Mouse (Mus musculus) heart, embryonic 11.5 days (tissue): ENCODE data around the gene Phf19. TPM values are rescaled to one million over a fixed set of nuclear protein-coding genes. Genes with fewer than 3 reads are reported as not detected.

Experiments
- ATAC-seq: fragments of 200-750 bp; cut with Nextera tagmentation; replicated peaks from 2 replicates; pipeline ENCODE4 v1.8.0; 2017; ENCODE audit warnings: moderate library complexity; ENCODE audit not compliant: insufficient number of reproducible peaks, low FRiP score, low TSS enrichment
- H3K27ac ChIP-seq: fragments of 300-500 bp; sonication (generic); 2 replicates; pipeline ENCODE4 v1.5.1; 2014; ENCODE audit warnings: mild to moderate bottlenecking, low read depth, low read length
- H3K27me3 ChIP-seq: fragments of 300-500 bp; sonication (generic); 2 replicates; pipeline ENCODE4 v1.6.1; 2014; ENCODE audit warnings: mild to moderate bottlenecking, low read length, mixed read lengths; ENCODE audit not compliant: control insufficient read depth, insufficient read depth
- H3K36me3 ChIP-seq: fragments of 300-500 bp; sonication (generic); 2 replicates; pipeline ENCODE4 v1.6.1; 2014; ENCODE audit warnings: mild to moderate bottlenecking, low read length, moderate library complexity, mixed read lengths; ENCODE audit not compliant: control insufficient read depth, insufficient read depth
- H3K4me1 ChIP-seq: fragments of 300-500 bp; sonication (generic); 2 replicates; pipeline ENCODE4 v1.6.1; 2014; ENCODE audit warnings: low read length; ENCODE audit not compliant: control insufficient read depth, insufficient read depth
- H3K4me2 ChIP-seq: fragments of 300-500 bp; sonication (generic); 2 replicates; pipeline ENCODE4 v1.6.1; 2014; ENCODE audit warnings: mild to moderate bottlenecking, moderate library complexity
- H3K4me3 ChIP-seq: fragments of 300-500 bp; sonication (generic); 2 replicates; pipeline ENCODE4 v1.5.1; 2014; ENCODE audit warnings: low read depth, low read length
- H3K9ac ChIP-seq: fragments of 300-500 bp; sonication (generic); 2 replicates; pipeline ENCODE4 v1.6.1; 2014; ENCODE audit warnings: mild to moderate bottlenecking, low read depth, low read length, moderate library complexity
- H3K9me3 ChIP-seq: fragments of 300-500 bp; sonication (generic); replicated peaks from 2 replicates; pipeline ENCODE4 v1.6.1; 2016; ENCODE audit warnings: low read length; ENCODE audit not compliant: control insufficient read depth
- WGBS: fragments of 180-500 bp; shearing (Covaris S2); extraction: QIAGEN DNeasy Blood & Tissue Kit; methylation state at CpG from one replicate; pipeline ENCODE4 v1.1.7; 2014; ENCODE audit not compliant: insufficient replicate concordance; 5-methylcytosine and 5-hydroxymethylcytosine counted together
- polyA plus RNA-seq: library from polyadenylated mRNA; unstranded; fragments of >200 nt; fragmentation: Nextera tagmentation; extraction: Ambion mirVana; gene quantifications from 2 replicates; pipeline ENCODE4 v1.2.1, GENCODE M21; 2014

The Phf19 gene
- polyA plus RNA-seq, 1 experiment from 2014 or later: 2.7 TPM

DNA sequence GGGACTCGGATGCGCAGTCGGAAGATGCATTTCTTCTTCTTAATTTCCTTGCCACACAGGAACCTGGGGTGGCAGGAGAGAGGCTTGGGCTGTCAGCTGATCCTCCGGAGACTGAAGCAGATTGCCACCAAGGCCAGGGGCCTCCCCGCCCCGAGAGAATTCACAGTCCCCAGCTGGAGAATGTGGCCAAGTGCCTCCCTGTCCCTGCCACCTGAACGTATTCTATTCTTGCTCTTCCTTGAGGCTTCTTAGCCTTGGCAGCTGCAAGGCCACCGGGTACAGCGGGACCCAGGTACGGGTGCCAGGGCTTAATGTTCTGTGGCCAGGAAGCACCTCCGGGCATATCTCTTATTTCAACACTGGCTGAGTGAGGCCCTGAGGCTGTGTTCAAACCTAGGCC is 14.1 kb downstream of the Phf19 start:
- no peaks in the 10 kb centered on the region for H3K36me3 ChIP-seq
- WGBS: 75% methylated on average over 11 of the region's 11 CpGs
- ATAC-seq: no peak
- no peaks in the 10 kb centered on the region for H3K9me3 ChIP-seq
- H3K4me3 ChIP-seq: no peak overlapping the region
- no peak overlapping the region for H3K27ac ChIP-seq
- no peak overlapping the region for H3K4me2 ChIP-seq
- no peak overlapping the region for H3K9ac ChIP-seq
- 0 out of 2 replicates have a peak, but pooled peaks cover 4% of the 10 kb centered on the region for H3K4me1 ChIP-seq
- no peaks in the 10 kb centered on the region for H3K27me3 ChIP-seq

GRCm38 (mm10) chr2:34897820-34898219 is 16.0 kb downstream of the Phf19 start:
- Histone ChIP-seq H3K4me2 (no peak overlapping the region), H3K27ac (no peak overlapping the region), H3K9ac (no peak overlapping the region), H3K9me3 (no peaks in the 10 kb centered on the region), H3K4me1 (no peaks in the 10 kb centered on the region), H3K36me3 (no peaks in the 10 kb centered on the region), H3K4me3 (no peak overlapping the region), H3K27me3 (0 out of 2 replicates have a peak, but pooled peaks cover 3% of the 10 kb centered on the region)
- ATAC-seq: no peak
- WGBS: 22% methylated on average over 10 of the region's 10 CpGs

- Histone ChIP-seq H3K27ac (no peak overlapping the region), H3K4me1 (no peaks in the 10 kb centered on the region), H3K9ac (no peak overlapping the region), H3K9me3 (no peaks in the 10 kb centered on the region), H3K4me3 (no peak overlapping the region), H3K36me3 (no peaks in the 10 kb centered on the region), H3K4me2 (no peak overlapping the region), H3K27me3 (0 out of 2 replicates have a peak, but pooled peaks cover 3% of the 10 kb centered on the region)
- ATAC-seq: no peak
- 83% methylated on average over 17 of the region's 17 CpGs for WGBS
Observed at GRCm38 (mm10) chr2:34896821-34897460, 16.9 kb downstream of the Phf19 start.

DNA sequence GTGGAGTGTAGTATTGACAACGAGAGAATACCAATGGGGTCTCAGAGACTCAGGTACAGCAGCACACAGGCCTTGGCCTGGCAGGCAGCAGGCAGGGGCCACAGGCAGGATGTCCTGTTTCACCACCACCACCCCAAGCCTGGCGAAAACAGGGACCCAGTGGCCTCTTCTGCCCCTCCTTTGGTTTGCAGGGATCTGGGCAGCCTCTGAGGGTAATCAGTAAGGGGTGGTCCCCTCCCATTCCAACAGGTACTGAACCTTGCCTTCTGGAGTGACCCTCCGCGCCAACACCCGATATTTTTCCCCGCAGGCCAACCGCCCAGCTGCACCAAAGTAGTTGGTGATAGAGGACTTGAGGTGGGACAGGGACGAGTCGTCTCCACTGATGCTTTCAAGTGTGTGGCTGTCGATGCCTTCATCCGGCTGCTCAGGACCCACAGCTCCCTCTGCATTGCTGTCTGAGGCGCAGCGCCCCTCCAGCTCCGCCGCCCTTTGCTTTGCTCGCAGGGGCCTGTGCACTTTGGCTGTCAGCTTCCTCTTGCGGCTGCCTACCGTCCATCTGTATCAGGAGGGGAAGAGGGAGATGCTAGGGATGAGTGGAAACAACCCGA is 18.2 kb downstream of the Phf19 start:
- no peaks in the 10 kb centered on the region for H3K4me1 ChIP-seq
- ATAC-seq: no peak
- H3K36me3 ChIP-seq: no peaks in the 10 kb centered on the region
- H3K27ac ChIP-seq: no peak overlapping the region
- H3K4me2 ChIP-seq: no peak overlapping the region
- no peak overlapping the region for H3K4me3 ChIP-seq
- 0 out of 2 replicates have a peak, but pooled peaks cover 3% of the 10 kb centered on the region for H3K27me3 ChIP-seq
- H3K9me3 ChIP-seq: no peaks in the 10 kb centered on the region
- H3K9ac ChIP-seq: no peak overlapping the region
- WGBS: 63% methylated on average over 19 of the region's 19 CpGs

DNA sequence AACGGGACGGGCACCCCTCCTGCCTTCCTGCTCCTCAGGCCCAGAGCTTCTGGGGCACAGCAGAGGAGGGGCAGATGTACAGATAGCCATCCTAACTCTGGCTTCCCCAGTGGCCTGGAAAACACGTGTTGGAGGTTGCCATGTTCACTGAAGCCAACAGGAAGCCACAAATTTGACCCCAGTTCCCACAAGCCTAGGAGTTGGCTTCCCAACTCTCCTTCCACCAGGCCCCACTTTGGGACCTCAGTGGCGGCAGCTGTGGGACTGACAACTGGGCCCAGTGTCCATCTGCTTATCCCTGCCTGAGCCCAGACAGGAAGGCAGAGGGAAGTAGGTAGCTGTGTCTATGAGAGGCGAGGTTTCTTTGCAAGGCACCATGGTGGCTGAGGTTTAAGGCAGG is 19.9 kb downstream of the Phf19 start:
- Histone ChIP-seq H3K4me3 (no peak overlapping the region), H3K4me2 (no peak overlapping the region), H3K9ac (no peak overlapping the region), H3K36me3 (no peaks in the 10 kb centered on the region), H3K4me1 (no peaks in the 10 kb centered on the region), H3K9me3 (no peaks in the 10 kb centered on the region), H3K27me3 (0 out of 2 replicates have a peak, but pooled peaks cover 3% of the 10 kb centered on the region), H3K27ac (no peak overlapping the region)
- 58% methylated on average over 5 of the region's 5 CpGs for WGBS
- no peak for ATAC-seq

GRCm38 (mm10) chr2:34884186-34884585 is 29.6 kb downstream of the Phf19 start:
- Histone ChIP-seq H3K9me3 (no peaks in the 10 kb centered on the region), H3K4me2 (no peak overlapping the region), H3K27ac (no peak overlapping the region), H3K36me3 (no peaks in the 10 kb centered on the region), H3K9ac (no peak overlapping the region), H3K4me3 (no peak overlapping the region), H3K27me3 (peaks cover 5% of the 10 kb centered on the region; the same call in 1 of the 2 replicates), H3K4me1 (no peaks in the 10 kb centered on the region)
- ATAC-seq: no peak
- WGBS: 75% methylated on average over 2 of the region's 2 CpGs

GRCm38 (mm10) chr2:34883190-34883589 is 30.6 kb downstream of the Phf19 start:
- 39% methylated on average over 5 of the region's 5 CpGs for WGBS
- H3K4me1 ChIP-seq: no peaks in the 10 kb centered on the region
- no peak overlapping the region for H3K9ac ChIP-seq
- no peaks in the 10 kb centered on the region for H3K36me3 ChIP-seq
- no peak overlapping the region for H3K27ac ChIP-seq
- no peaks in the 10 kb centered on the region for H3K9me3 ChIP-seq
- no peak for ATAC-seq
- no peak overlapping the region for H3K4me3 ChIP-seq
- H3K27me3 ChIP-seq: peaks cover 5% of the 10 kb centered on the region; the same call in 1 of the 2 replicates
- no peak overlapping the region for H3K4me2 ChIP-seq

GRCm38 (mm10) chr2:34882757-34883156 is 31.1 kb downstream of the Phf19 start:
- H3K27me3 ChIP-seq: peaks cover 5% of the 10 kb centered on the region; the same call in 1 of the 2 replicates
- WGBS: 86% methylated on average over 2 of the region's 2 CpGs
- H3K36me3 ChIP-seq: no peaks in the 10 kb centered on the region
- no peak overlapping the region for H3K27ac ChIP-seq
- no peaks in the 10 kb centered on the region for H3K4me1 ChIP-seq
- H3K4me2 ChIP-seq: no peak overlapping the region
- H3K9me3 ChIP-seq: no peaks in the 10 kb centered on the region
- no peak for ATAC-seq
- H3K4me3 ChIP-seq: no peak overlapping the region
- no peak overlapping the region for H3K9ac ChIP-seq

DNA sequence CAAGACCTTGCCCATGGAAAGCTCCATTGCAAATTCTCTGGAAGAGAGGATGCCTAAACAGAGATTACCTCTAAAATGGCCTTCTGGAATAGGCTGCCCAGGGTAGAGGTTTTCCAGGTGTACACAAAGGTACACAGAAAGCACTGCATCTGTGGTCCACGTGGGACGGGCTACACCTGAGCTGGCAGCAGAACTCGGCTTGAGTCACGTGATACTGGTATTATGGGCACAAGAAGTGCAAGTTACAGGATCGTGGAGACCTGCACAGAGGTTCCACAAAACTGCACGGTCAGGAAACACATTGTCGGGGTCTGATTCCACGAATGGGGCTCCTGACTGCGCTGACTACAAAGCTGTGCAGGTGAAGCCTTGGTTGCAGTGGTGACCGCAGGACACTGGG is 33.8 kb downstream of the Phf19 start:
- Histone ChIP-seq H3K27me3 (peaks cover 7% of the 10 kb centered on the region), H3K9ac (no peak overlapping the region), H3K36me3 (no peaks in the 10 kb centered on the region), H3K9me3 (no peaks in the 10 kb centered on the region), H3K4me2 (no peak overlapping the region), H3K4me1 (no peaks in the 10 kb centered on the region), H3K4me3 (no peak overlapping the region), H3K27ac (no peak overlapping the region)
- WGBS: 78% methylated on average over 10 of the region's 10 CpGs
- ATAC-seq: no peak
